Mouse (Mus musculus): ENCODE data around the gene Cox5b. TPM values are rescaled to one million over a fixed set of nuclear protein-coding genes. Genes with fewer than 3 reads are reported as not detected.
A peak's percentile ranks its signal among the peaks of the same experiment; 100 is the strongest.

The Cox5b gene
- 654 and 745 TPM in 2 replicates for polyA plus RNA-seq (2012; rRNA removed)

GRCm38 (mm10) chr1:36691271-36692155 lies at the start of gene Cox5b:
Cox5b (plus strand) TSS chr1:36691449.
- peaks cover 1% of the 10 kb centered on the region; the same call in 1 of the 2 replicates for H3K4me1 ChIP-seq (ENCODE audit: control insufficient read depth, insufficient read depth, low read length)
- peak within 1 kb of the TSS; percentile 55 for H3K27ac ChIP-seq (ENCODE audit: insufficient read depth, low read length)
- peak within 1 kb of the TSS; percentile 100 for H3K4me3 ChIP-seq (ENCODE audit: insufficient read depth, low read length)
- no peak for TF ChIP-seq CTCF (IDR thresholded peaks at IDR 0.05; ENCODE audit: extremely low read depth, insufficient read depth, low read length)
- peak; percentile 62; the same call in 1 of the 2 replicates for TF ChIP-seq POLR2A (IDR thresholded peaks at IDR 0.05; ENCODE audit: extremely low read depth, insufficient read depth, low read length)

- no peak for TF ChIP-seq CTCF (IDR thresholded peaks at IDR 0.05; ENCODE audit: extremely low read depth, insufficient read depth, low read length)
- no peak for TF ChIP-seq POLR2A (IDR thresholded peaks at IDR 0.05; ENCODE audit: extremely low read depth, insufficient read depth, low read length)
- Histone ChIP-seq H3K4me3 (ENCODE audit: insufficient read depth, low read length) (no peak overlapping the region), H3K27ac (ENCODE audit: insufficient read depth, low read length) (no peak overlapping the region), H3K4me1 (ENCODE audit: control insufficient read depth, insufficient read depth, low read length) (no peaks in the 10 kb centered on the region)
Observed at GRCm38 (mm10) chr1:36643957-36644614, 47.2 kb upstream of the Cox5b start.

DNA sequence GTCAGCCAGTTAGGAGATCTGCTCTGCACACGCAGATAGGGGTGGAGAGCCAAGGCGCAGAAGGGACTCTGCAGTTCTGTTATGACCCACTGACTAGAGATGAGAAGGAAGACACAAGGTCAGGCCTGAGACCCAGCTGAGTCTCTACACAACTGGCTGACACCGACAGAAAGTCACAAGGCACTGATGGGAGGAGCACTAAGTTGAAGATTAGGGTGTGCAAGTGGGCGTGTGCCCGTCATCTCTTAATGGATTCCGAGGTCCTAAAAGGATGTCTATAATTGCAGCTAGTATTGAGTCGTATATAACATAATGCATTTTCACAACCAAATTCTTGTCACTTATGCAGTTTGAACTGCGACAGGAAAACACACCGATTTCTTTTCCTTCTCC lies 46.6 kb upstream of the Cox5b start:
- TF ChIP-seq POLR2A (IDR thresholded peaks at IDR 0.05; ENCODE audit: extremely low read depth, insufficient read depth, low read length) (no peak), CTCF (IDR thresholded peaks at IDR 0.05; ENCODE audit: extremely low read depth, insufficient read depth, low read length) (no peak)
- Histone ChIP-seq H3K4me3 (ENCODE audit: insufficient read depth, low read length) (no peak overlapping the region), H3K4me1 (ENCODE audit: control insufficient read depth, insufficient read depth, low read length) (no peaks in the 10 kb centered on the region), H3K27ac (ENCODE audit: insufficient read depth, low read length) (no peak overlapping the region)

- no peaks in the 10 kb centered on the region for H3K4me1 ChIP-seq (ENCODE audit: control insufficient read depth, insufficient read depth, low read length)
- TF ChIP-seq POLR2A (IDR thresholded peaks at IDR 0.05; ENCODE audit: extremely low read depth, insufficient read depth, low read length): no peak
- no peak overlapping the region for H3K4me3 ChIP-seq (ENCODE audit: insufficient read depth, low read length)
- no peak overlapping the region for H3K27ac ChIP-seq (ENCODE audit: insufficient read depth, low read length)
Observed at GRCm38 (mm10) chr1:36646285-36646684, 45.0 kb upstream of the Cox5b start.

GRCm38 (mm10) chr1:36647631-36648030 lies 43.6 kb upstream of the Cox5b start:
- Histone ChIP-seq H3K27ac (ENCODE audit: insufficient read depth, low read length) (no peak overlapping the region), H3K4me3 (ENCODE audit: insufficient read depth, low read length) (no peak overlapping the region), H3K4me1 (ENCODE audit: control insufficient read depth, insufficient read depth, low read length) (no peaks in the 10 kb centered on the region)
- TF ChIP-seq CTCF (IDR thresholded peaks at IDR 0.05; ENCODE audit: extremely low read depth, insufficient read depth, low read length) (no peak), POLR2A (IDR thresholded peaks at IDR 0.05; ENCODE audit: extremely low read depth, insufficient read depth, low read length) (no peak)

DNA sequence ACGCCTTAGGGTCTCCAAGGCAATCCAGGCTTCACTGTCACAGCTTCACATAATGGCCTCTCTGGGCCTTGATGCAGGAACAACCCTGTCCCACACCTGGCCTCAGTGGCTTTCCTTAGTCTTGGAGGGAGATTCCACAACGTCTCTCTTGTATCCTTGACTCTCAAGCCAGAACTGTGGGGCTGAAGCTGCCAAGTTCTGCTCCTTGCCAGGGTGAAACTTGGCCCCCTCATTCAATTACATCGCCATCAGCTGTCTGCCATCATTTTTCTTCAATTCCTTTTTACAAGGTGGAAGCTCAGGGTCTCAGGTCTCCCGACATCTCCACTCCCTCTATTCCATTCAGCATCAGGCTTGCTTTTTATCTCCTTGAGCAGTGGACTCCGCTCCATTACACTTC lies 36.2 kb upstream of the Cox5b start:
- H3K4me3 ChIP-seq (ENCODE audit: insufficient read depth, low read length): no peak overlapping the region
- no peak overlapping the region for H3K27ac ChIP-seq (ENCODE audit: insufficient read depth, low read length)
- no peak for TF ChIP-seq POLR2A (IDR thresholded peaks at IDR 0.05; ENCODE audit: extremely low read depth, insufficient read depth, low read length)
- H3K4me1 ChIP-seq (ENCODE audit: control insufficient read depth, insufficient read depth, low read length): no peaks in the 10 kb centered on the region

DNA sequence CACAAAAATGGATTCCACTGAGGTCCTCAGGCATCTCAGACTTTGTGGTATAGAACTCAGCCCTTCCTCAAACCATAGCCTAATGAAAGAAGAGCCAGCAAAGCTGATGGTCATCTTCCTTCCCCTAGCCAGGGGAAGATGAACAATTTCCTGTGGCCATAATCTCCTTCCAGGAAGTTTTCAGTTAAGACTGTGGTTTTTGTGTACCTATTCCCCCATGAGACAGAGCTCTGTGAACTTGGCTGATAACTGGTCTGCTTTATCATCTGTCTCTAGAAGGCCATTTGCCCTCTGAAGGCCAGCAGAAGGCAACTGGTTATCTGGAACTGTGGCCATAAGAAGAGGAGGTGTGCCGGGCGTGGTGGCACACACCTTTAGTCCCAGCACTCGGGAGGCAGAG lies 35.0 kb upstream of the Cox5b start:
- H3K4me3 ChIP-seq (ENCODE audit: insufficient read depth, low read length): no peak overlapping the region
- no peak overlapping the region for H3K27ac ChIP-seq (ENCODE audit: insufficient read depth, low read length)
- H3K4me1 ChIP-seq (ENCODE audit: control insufficient read depth, insufficient read depth, low read length): no peaks in the 10 kb centered on the region
- TF ChIP-seq CTCF (IDR thresholded peaks at IDR 0.05; ENCODE audit: extremely low read depth, insufficient read depth, low read length): no peak
- TF ChIP-seq POLR2A (IDR thresholded peaks at IDR 0.05; ENCODE audit: extremely low read depth, insufficient read depth, low read length): no peak

GRCm38 (mm10) chr1:36657658-36658415 lies 33.4 kb upstream of the Cox5b start:
- Histone ChIP-seq H3K4me1 (ENCODE audit: control insufficient read depth, insufficient read depth, low read length) (no peaks in the 10 kb centered on the region), H3K27ac (ENCODE audit: insufficient read depth, low read length) (no peak overlapping the region)
- TF ChIP-seq POLR2A (IDR thresholded peaks at IDR 0.05; ENCODE audit: extremely low read depth, insufficient read depth, low read length) (no peak), CTCF (IDR thresholded peaks at IDR 0.05; ENCODE audit: extremely low read depth, insufficient read depth, low read length) (no peak)

DNA sequence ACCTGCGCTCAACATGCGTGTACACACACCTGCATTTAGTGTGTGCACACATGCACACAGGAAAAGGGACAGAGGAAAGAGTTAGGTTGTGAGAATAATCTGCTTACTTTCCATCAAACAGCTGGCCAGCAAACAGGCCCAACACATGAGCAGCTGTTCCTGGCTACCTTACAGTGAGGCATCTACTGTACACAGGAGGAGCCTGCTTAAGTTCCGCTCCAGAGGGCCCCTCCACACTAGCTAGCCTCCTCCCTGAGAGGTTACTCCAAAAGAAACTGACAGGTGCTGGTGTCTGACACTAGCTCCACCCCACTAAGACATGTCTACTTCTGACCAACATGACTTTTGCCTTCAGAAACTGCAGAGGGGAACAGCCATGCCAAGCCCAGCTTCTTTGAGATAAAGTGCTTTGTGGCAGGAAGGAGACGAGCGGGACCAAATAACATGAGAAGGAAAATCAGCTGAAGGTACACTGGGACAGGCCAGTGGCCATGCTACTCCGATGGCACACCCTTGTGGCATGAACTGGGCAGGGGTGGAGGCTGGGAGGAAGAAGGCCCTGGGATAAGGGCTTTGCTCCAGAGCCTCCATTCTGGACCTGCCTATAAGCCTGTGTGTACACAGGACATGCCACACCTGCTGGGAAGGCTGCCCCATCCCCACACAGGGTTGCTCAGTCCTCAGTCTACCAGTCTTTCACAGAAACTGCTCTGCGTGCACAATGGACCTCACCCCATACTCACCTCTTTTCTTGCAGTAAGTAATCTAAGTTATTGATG lies 32.4 kb upstream of the Cox5b start:
- TF ChIP-seq POLR2A (IDR thresholded peaks at IDR 0.05; ENCODE audit: extremely low read depth, insufficient read depth, low read length) (no peak), CTCF (IDR thresholded peaks at IDR 0.05; ENCODE audit: extremely low read depth, insufficient read depth, low read length) (no peak)
- no peaks in the 10 kb centered on the region for H3K4me1 ChIP-seq (ENCODE audit: control insufficient read depth, insufficient read depth, low read length)
- no peak overlapping the region for H3K27ac ChIP-seq (ENCODE audit: insufficient read depth, low read length)
- no peak overlapping the region for H3K4me3 ChIP-seq (ENCODE audit: insufficient read depth, low read length)

More at GRCm38 (mm10) chr1:36657658-36658415, 33.4 kb upstream of the Cox5b start:
- no peak overlapping the region for H3K4me3 ChIP-seq (ENCODE audit: insufficient read depth, low read length)

Measured in cortical plate, adult 2 months (tissue).